ENCODE assay signal across 27 mouse cellular contexts in genomic region chr4:57335000-57335666, GRCm38 (mm10). TPM values are rescaled to one million over a fixed set of nuclear protein-coding genes. Genes with fewer than 3 reads are reported as not detected.
DNase-seq lines count a peak whose midpoint lies in the region; ATAC-seq and TF ChIP-seq lines count a peak whose summit lies in the region.
"Had no signal": no experiment of that assay in that cellular context is flagged by ENCODE, and none has a peak within 500 bp of the region (broad histone marks: within the 10 kb centered on the region; RNA-seq: fewer than 3 reads in every experiment).

No protein-coding gene starts in this region.

- 25% methylated on average over 9 of the region's 9 CpGs for WGBS in hindbrain, embryonic 16.5 days
- WGBS in hindbrain, postnatal 0 days: 33% methylated on average over 9 of the region's 9 CpGs
- WGBS in neural tube, embryonic 14.5 days: 10% methylated on average over 9 of the region's 9 CpGs

- no peak for TF ChIP-seq POLR2A in brain, embryonic 14.5 days (IDR thresholded peaks at IDR 0.05; ENCODE audit: borderline replicate concordance, extremely low read depth, insufficient read depth, insufficient read length, poor library complexity, severe bottlenecking)

- no peak overlapping the region for H3K9ac ChIP-seq in hindbrain, embryonic 16.5 days (ENCODE audit: low read depth, low read length)
- no peak overlapping the region for H3K9ac ChIP-seq in hindbrain, postnatal 0 days (replicated peaks; ENCODE audit: low read length)
- H3K9ac ChIP-seq in neural tube, embryonic 14.5 days (replicated peaks; ENCODE audit: low read depth, low read length): no peak overlapping the region
- H3K9ac ChIP-seq: embryonic facial prominence, embryonic 13.5 days; forebrain, postnatal 0 days; hindbrain, embryonic 12.5 days; limb, embryonic 12.5 days; liver, embryonic 15.5 days; lung, embryonic 14.5 days; midbrain, embryonic 15.5 days had no signal

- ATAC-seq in hindbrain, embryonic 16.5 days: 0 out of 2 replicates have a peak, but pooled peaks have one; percentile 54
- no peak for ATAC-seq in hindbrain, postnatal 0 days
- ATAC-seq in neural tube, embryonic 14.5 days (ENCODE audit: low read depth): peak; percentile 31; the same call in 1 of the 2 replicates
- ATAC-seq: forebrain, postnatal 0 days; intestine, postnatal 0 days; midbrain, embryonic 15.5 days had no signal

- no peak for DNase-seq in hindbrain, postnatal 0 days (ENCODE audit: low spot score)
- DNase-seq in ES-CJ7 (ENCODE audit: low read depth, low spot score): peak; percentile 5
- DNase-seq in brain, embryonic 14.5 days (ENCODE audit: low read depth): peak; percentile 32
- no peak for DNase-seq in spleen, postnatal 10 days (ENCODE audit: low spot score in 2 of 2)
- DNase-seq in kidney, postnatal 4 days: no peak
- DNase-seq: adrenal gland, postnatal 10 days; B cell, adult 2 months; cerebellum, adult 18-20 months; cerebellum, postnatal 10 days; forebrain, postnatal 0 days; heart, postnatal 14 days; kidney, postnatal 14 days; lung, embryonic 14.5 days; lung, postnatal 14 days; right cerebral cortex, postnatal 25 days; thymus, postnatal 4 days had no signal

- no peak for TF ChIP-seq CTCF in hindbrain, postnatal 0 days (IDR thresholded peaks at IDR 0.05; ENCODE audit: low read depth)
- TF ChIP-seq CTCF in brain, embryonic 14.5 days (IDR thresholded peaks at IDR 0.05; ENCODE audit: borderline replicate concordance, extremely low read depth, insufficient read depth, insufficient read length): no peak

- no peaks in the 10 kb centered on the region for H3K27me3 ChIP-seq in hindbrain, embryonic 16.5 days (replicated peaks; ENCODE audit: control insufficient read depth, insufficient read depth, low read length)
- no peaks in the 10 kb centered on the region for H3K27me3 ChIP-seq in hindbrain, postnatal 0 days (ENCODE audit: insufficient read depth, low read length)
- H3K27me3 ChIP-seq in neural tube, embryonic 14.5 days (ENCODE audit: control insufficient read depth, insufficient read depth, low read length): no peaks in the 10 kb centered on the region
- H3K27me3 ChIP-seq: embryonic facial prominence, embryonic 13.5 days; hindbrain, embryonic 12.5 days; limb, embryonic 12.5 days; liver, embryonic 15.5 days; midbrain, embryonic 15.5 days had no signal

- no peak overlapping the region for H3K27ac ChIP-seq in hindbrain, embryonic 16.5 days (ENCODE audit: low read depth, low read length)
- no peak overlapping the region for H3K27ac ChIP-seq in hindbrain, postnatal 0 days
- no peak overlapping the region for H3K27ac ChIP-seq in neural tube, embryonic 14.5 days (ENCODE audit: low read depth, low read length)
- H3K27ac ChIP-seq: embryonic facial prominence, embryonic 13.5 days; forebrain, embryonic 10.5 days; hindbrain, embryonic 12.5 days; limb, embryonic 12.5 days; liver, embryonic 15.5 days; midbrain, embryonic 10.5 days; midbrain, embryonic 15.5 days had no signal

- no peaks in the 10 kb centered on the region for H3K9me3 ChIP-seq in hindbrain, embryonic 16.5 days (ENCODE audit: control insufficient read depth, low read length)
- no peaks in the 10 kb centered on the region for H3K9me3 ChIP-seq in hindbrain, postnatal 0 days (ENCODE audit: low read length)
- H3K9me3 ChIP-seq in neural tube, embryonic 14.5 days (ENCODE audit: control insufficient read depth, low read length): no peaks in the 10 kb centered on the region
- H3K9me3 ChIP-seq: embryonic facial prominence, embryonic 13.5 days; forebrain, embryonic 10.5 days; hindbrain, embryonic 12.5 days; limb, embryonic 12.5 days; liver, embryonic 15.5 days; midbrain, embryonic 10.5 days; midbrain, embryonic 15.5 days had no signal

- no peak overlapping the region for H3K4me3 ChIP-seq in hindbrain, embryonic 16.5 days (ENCODE audit: low read length)
- no peak overlapping the region for H3K4me3 ChIP-seq in hindbrain, postnatal 0 days (ENCODE audit: low read length)
- H3K4me3 ChIP-seq in neural tube, embryonic 14.5 days (ENCODE audit: low read depth, low read length): no peak overlapping the region
- H3K4me3 ChIP-seq: embryonic facial prominence, embryonic 13.5 days; forebrain, embryonic 10.5 days; hindbrain, embryonic 12.5 days; limb, embryonic 12.5 days; liver, embryonic 15.5 days; midbrain, embryonic 10.5 days; midbrain, embryonic 15.5 days had no signal

- no peak overlapping the region for H3K4me2 ChIP-seq in hindbrain, embryonic 16.5 days (ENCODE audit: low read length)
- no peak overlapping the region for H3K4me2 ChIP-seq in hindbrain, postnatal 0 days (ENCODE audit: low read depth, low read length)
- H3K4me2 ChIP-seq in neural tube, embryonic 14.5 days (ENCODE audit: low read depth, low read length): no peak overlapping the region
- H3K4me2 ChIP-seq: embryonic facial prominence, embryonic 13.5 days; hindbrain, embryonic 12.5 days; limb, embryonic 12.5 days; liver, embryonic 15.5 days; lung, embryonic 14.5 days; midbrain, embryonic 15.5 days had no signal

- no peaks in the 10 kb centered on the region for H3K4me1 ChIP-seq in hindbrain, embryonic 16.5 days (ENCODE audit: control insufficient read depth, insufficient read depth, low read depth, low read length)
- H3K4me1 ChIP-seq in hindbrain, postnatal 0 days (ENCODE audit: insufficient read depth, low read length): no peaks in the 10 kb centered on the region
- no peaks in the 10 kb centered on the region for H3K4me1 ChIP-seq in neural tube, embryonic 14.5 days (ENCODE audit: control insufficient read depth, insufficient read depth, low read length)
- H3K4me1 ChIP-seq: forebrain, embryonic 10.5 days; hindbrain, embryonic 12.5 days; limb, embryonic 12.5 days; liver, embryonic 15.5 days; midbrain, embryonic 10.5 days; midbrain, embryonic 15.5 days had no signal

- no peaks in the 10 kb centered on the region for H3K36me3 ChIP-seq in hindbrain, embryonic 16.5 days (ENCODE audit: control insufficient read depth, insufficient read depth, low read length)
- no peaks in the 10 kb centered on the region for H3K36me3 ChIP-seq in hindbrain, postnatal 0 days (ENCODE audit: insufficient read depth, low read length)
- no peaks in the 10 kb centered on the region for H3K36me3 ChIP-seq in neural tube, embryonic 14.5 days (ENCODE audit: control insufficient read depth, insufficient read depth, low read length)
- H3K36me3 ChIP-seq: embryonic facial prominence, embryonic 13.5 days; forebrain, embryonic 10.5 days; G1E; hindbrain, embryonic 12.5 days; limb, embryonic 12.5 days; liver, embryonic 15.5 days; midbrain, embryonic 10.5 days; midbrain, embryonic 15.5 days had no signal

RNA-seq across cellular contexts. Expression of gene Ptpn3, which starts 33.5 kb away (rescaled TPM):
- polyA plus RNA-seq in hindbrain, embryonic 16.5 days (2015; fragmentation: Nextera tagmentation; extraction: Ambion mirVana): 2.8 and 4.2 TPM in 2 replicates
- total RNA-seq in hindbrain, postnatal 0 days (2014; rRNA removed): 3.2 and 10.1 TPM in 2 replicates
- polyA plus RNA-seq in hindbrain, postnatal 0 days (2015; fragmentation: Nextera tagmentation; extraction: Ambion mirVana): 2.8 and 3.4 TPM in 2 replicates
- polyA plus RNA-seq in brain, embryonic 14.5 days (2012; rRNA removed): 3.1 and 4.9 TPM in 2 replicates
- polyA plus RNA-seq in neural tube, embryonic 14.5 days (2014; fragmentation: Nextera tagmentation; extraction: Ambion mirVana): 6.3 and 7.6 TPM in 2 replicates
- polyA plus RNA-seq: G1E had no signal

Comparison
In these comparisons a context has a peak if more than half of its experiments do, and no peak if none do; other contexts are left out.
1. DNase-seq: peak in ES-CJ7 (single experiment) and brain, embryonic 14.5 days (single experiment); none in hindbrain, postnatal 0 days (single experiment), spleen, postnatal 10 days (0 of 2) and kidney, postnatal 4 days (0 of 2).